Comparison of ENCODE assay signal across 8 mouse cellular contexts in the genomic region with DNA sequence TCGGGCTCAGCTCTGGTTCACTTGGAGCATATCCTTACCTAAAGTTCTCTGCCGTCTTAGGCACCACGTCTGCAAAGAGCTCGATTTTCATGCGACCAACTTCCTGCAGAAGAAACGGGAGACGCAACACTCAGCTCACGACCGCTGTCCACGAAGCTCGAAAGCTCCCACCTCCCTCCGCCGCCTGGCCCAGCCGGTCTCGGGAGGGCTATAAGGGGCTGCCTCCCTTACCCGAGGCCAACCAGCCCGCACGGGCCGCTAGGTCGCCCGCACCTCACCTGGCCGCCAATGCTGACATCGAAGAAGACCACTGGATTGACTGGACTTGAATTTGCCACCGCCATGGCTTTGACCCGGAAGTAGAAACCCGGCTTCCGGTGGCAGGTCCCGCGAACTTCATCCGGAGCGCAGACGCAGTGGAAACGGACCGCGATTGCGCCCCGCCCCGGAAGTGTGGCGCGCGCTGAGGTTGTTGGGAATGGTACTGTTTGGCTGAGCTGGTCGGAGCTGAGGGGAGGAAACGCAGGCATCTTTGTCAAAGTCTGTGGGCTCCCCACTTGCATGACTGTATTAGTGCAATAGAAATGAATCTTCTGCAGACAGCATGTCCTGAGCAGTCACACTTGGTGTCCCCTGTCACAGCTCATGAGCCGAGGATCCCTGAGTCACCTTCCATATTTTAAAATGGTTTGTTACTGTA. TPM values are rescaled to one million over a fixed set of nuclear protein-coding genes. Genes with fewer than 3 reads are reported as not detected.
DNase-seq lines count a peak whose midpoint lies in the region; ATAC-seq and TF ChIP-seq lines count a peak whose summit lies in the region.

A gene (minus strand): TSS at position 416 of the 700 bp plus-strand sequence.

- H3K4me2 ChIP-seq in heart, embryonic 11.5 days, result peak within 1 kb of the TSS; percentile 95
- peak within 1 kb of the TSS; percentile 98 for H3K4me2 ChIP-seq in kidney, embryonic 16.5 days (replicated peaks; ENCODE audit: low read depth, low read length)
- peak within 1 kb of the TSS; percentile 84 for H3K4me2 ChIP-seq in myocyte (ENCODE audit: low read depth)

- DNase-seq in brain, embryonic 14.5 days (ENCODE audit: low read depth), result peak; percentile 99
- DNase-seq in liver, adult 2 months (ENCODE audit: extremely low read depth, low read depth, low spot score), result peak; percentile 78
- DNase-seq in splenic B cell, adult 2 months (ENCODE audit: low read depth, low spot score), result peak; percentile 96

- peaks cover 24% of the 10 kb centered on the region for H3K4me1 ChIP-seq in erythroblast, embryonic 14.5 days (ENCODE audit: control insufficient read depth)
- peaks cover 9% of the 10 kb centered on the region for H3K4me1 ChIP-seq in heart, embryonic 11.5 days (ENCODE audit: control insufficient read depth, insufficient read depth, low read length)
- H3K4me1 ChIP-seq in kidney, embryonic 16.5 days (ENCODE audit: insufficient read depth, low read length), result peaks cover 13% of the 10 kb centered on the region
- H3K4me1 ChIP-seq in liver, adult 2 months (ENCODE audit: control insufficient read depth, insufficient read depth, low read length), result peaks cover 5% of the 10 kb centered on the region

- no peaks in the 10 kb centered on the region for H3K9me3 ChIP-seq in erythroblast, embryonic 14.5 days (ENCODE audit: control insufficient read depth, low read length)
- H3K9me3 ChIP-seq in heart, embryonic 11.5 days (replicated peaks; ENCODE audit: control insufficient read depth, low read length), result no peaks in the 10 kb centered on the region
- no peaks in the 10 kb centered on the region for H3K9me3 ChIP-seq in kidney, embryonic 16.5 days (ENCODE audit: low read length)

- ATAC-seq in heart, embryonic 11.5 days (replicated peaks; ENCODE audit: insufficient number of reproducible peaks, low FRiP score, low TSS enrichment), result peak; percentile 94
- peak; percentile 96 for ATAC-seq in kidney, embryonic 16.5 days (ENCODE audit: low FRiP score, low TSS enrichment)

- H3K9ac ChIP-seq in heart, embryonic 11.5 days (ENCODE audit: low read depth, low read length), result peak within 1 kb of the TSS; percentile 78
- H3K9ac ChIP-seq in kidney, embryonic 16.5 days (replicated peaks; ENCODE audit: low read length), result peak within 1 kb of the TSS; percentile 76
- H3K9ac ChIP-seq in liver, adult 2 months (ENCODE audit: low read depth, low read length), result peak within 1 kb of the TSS; percentile 64

- no peaks in the 10 kb centered on the region for H3K27me3 ChIP-seq in C2C12 (ENCODE audit: control insufficient read depth, insufficient read depth, insufficient read length)
- peaks cover 16% of the 10 kb centered on the region for H3K27me3 ChIP-seq in erythroblast, embryonic 14.5 days (ENCODE audit: control insufficient read depth)
- H3K27me3 ChIP-seq in heart, embryonic 11.5 days (ENCODE audit: control insufficient read depth, insufficient read depth, low read length), result no peaks in the 10 kb centered on the region
- H3K27me3 ChIP-seq in kidney, embryonic 16.5 days (ENCODE audit: insufficient read depth, low read length), result no peaks in the 10 kb centered on the region
- no peaks in the 10 kb centered on the region for H3K27me3 ChIP-seq in liver, adult 2 months (ENCODE audit: control insufficient read depth, insufficient read depth, low read length)
- H3K27me3 ChIP-seq in myocyte (ENCODE audit: control insufficient read depth, insufficient read depth, insufficient read length), result no peaks in the 10 kb centered on the region
- H3K27me3 ChIP-seq in splenic B cell, adult 2 months (ENCODE audit: control insufficient read depth, insufficient read depth, low read length, poor library complexity, severe bottlenecking), result no peaks in the 10 kb centered on the region

- H3K79me3 ChIP-seq in C2C12 (ENCODE audit: low read depth), result peaks cover 7% of the 10 kb centered on the region

- H3K4me3 ChIP-seq in C2C12 (ENCODE audit: insufficient read depth, poor library complexity, severe bottlenecking) (peak within 1 kb of the TSS; percentile 52), myocyte (peak within 1 kb of the TSS; percentile 37)
- H3K4me3 ChIP-seq in erythroblast, embryonic 14.5 days (replicated peaks), result peak within 1 kb of the TSS; percentile 91
- H3K4me3 ChIP-seq in heart, embryonic 11.5 days (ENCODE audit: low read depth, low read length), result peak within 1 kb of the TSS; percentile 82
- H3K4me3 ChIP-seq in kidney, embryonic 16.5 days (ENCODE audit: low read length), result peak within 1 kb of the TSS; percentile 82
- H3K4me3 ChIP-seq in liver, adult 2 months (ENCODE audit: insufficient read depth, low read depth, low read length), result peak within 1 kb of the TSS; percentile 65

- TF ChIP-seq POLR2A in brain, embryonic 14.5 days (IDR thresholded peaks at IDR 0.05; ENCODE audit: borderline replicate concordance, extremely low read depth, insufficient read depth, insufficient read length, poor library complexity, severe bottlenecking), result peak; percentile 66; the same call in 1 of the 2 replicates
- peak; percentile 65 for TF ChIP-seq POLR2A in liver, adult 2 months (IDR thresholded peaks at IDR 0.05; ENCODE audit: extremely low read depth, insufficient read depth, low read length)
- peak; percentile 71 for TF ChIP-seq POLR2A in myocyte (IDR thresholded peaks at IDR 0.05; ENCODE audit: insufficient read length, low read depth)

- H3K36me3 ChIP-seq in C2C12 (ENCODE audit: control insufficient read depth, insufficient read depth) (peaks cover 30% of the 10 kb centered on the region), myocyte (ENCODE audit: control insufficient read depth, insufficient read depth) (peaks cover 13% of the 10 kb centered on the region)
- H3K36me3 ChIP-seq in erythroblast, embryonic 14.5 days (ENCODE audit: control insufficient read depth), result peaks cover 39% of the 10 kb centered on the region
- H3K36me3 ChIP-seq in heart, embryonic 11.5 days (ENCODE audit: control insufficient read depth, insufficient read depth, low read length), result peaks cover 6% of the 10 kb centered on the region
- peaks cover 32% of the 10 kb centered on the region for H3K36me3 ChIP-seq in kidney, embryonic 16.5 days (ENCODE audit: insufficient read depth, low read length)
- peaks cover 7% of the 10 kb centered on the region; the same call in 1 of the 2 replicates for H3K36me3 ChIP-seq in liver, adult 2 months (ENCODE audit: control insufficient read depth, insufficient read depth, low read length)
- peaks cover 2% of the 10 kb centered on the region for H3K36me3 ChIP-seq in splenic B cell, adult 2 months (ENCODE audit: control insufficient read depth, insufficient read depth, low read length, poor library complexity, severe bottlenecking)

- H3ac ChIP-seq in C2C12 (ENCODE audit: control insufficient read depth, insufficient read length, low read depth) (peak within 1 kb of the TSS; percentile 83), myocyte (ENCODE audit: control insufficient read depth, insufficient read length) (peak within 1 kb of the TSS; percentile 25)

- H3K79me2 ChIP-seq in C2C12 (ENCODE audit: control insufficient read depth, insufficient read depth), result peaks cover 15% of the 10 kb centered on the region
- H3K79me2 ChIP-seq in liver, adult 2 months (ENCODE audit: control insufficient read depth, insufficient read depth, low read length), result no peaks in the 10 kb centered on the region; the same call in 1 of the 2 replicates
- H3K79me2 ChIP-seq in myocyte (ENCODE audit: control insufficient read depth, insufficient read depth), result peaks cover 6% of the 10 kb centered on the region

- under 1% methylated on average over 44 of the region's 44 CpGs for WGBS in heart, embryonic 11.5 days (ENCODE audit: insufficient replicate concordance)
- under 1% methylated on average over 44 of the region's 44 CpGs for WGBS in kidney, embryonic 16.5 days
- under 1% methylated on average over 44 of the region's 44 CpGs for WGBS in liver, adult 2 months

- peak within 1 kb of the TSS; percentile 67; the same call in 1 of the 2 replicates for H3K27ac ChIP-seq in heart, embryonic 11.5 days (ENCODE audit: low read depth, low read length)
- peak within 1 kb of the TSS; percentile 67 for H3K27ac ChIP-seq in kidney, embryonic 16.5 days (ENCODE audit: low read length)
- H3K27ac ChIP-seq in liver, adult 2 months (replicated peaks; ENCODE audit: insufficient read depth, low read depth, low read length), result peak within 1 kb of the TSS; percentile 55

- no peak for TF ChIP-seq CTCF in C2C12 (IDR thresholded peaks at IDR 0.05; ENCODE audit: control insufficient read depth, insufficient read depth, insufficient read length)
- TF ChIP-seq CTCF in brain, embryonic 14.5 days (IDR thresholded peaks at IDR 0.05; ENCODE audit: borderline replicate concordance, extremely low read depth, insufficient read depth, insufficient read length), result no peak
- no peak for TF ChIP-seq CTCF in liver, adult 2 months (IDR thresholded peaks at IDR 0.05; ENCODE audit: low read depth, low read length)

TF ChIP-seq in C2C12, 6 proteins besides CTCF, POLR2A, EP300 and RAD21:
- TF ChIP-seq MYOD1 (IDR thresholded peaks at IDR 0.05; ENCODE audit: control insufficient read depth, insufficient read length, low read depth) (no peak), CEBPB (IDR thresholded peaks at IDR 0.05; ENCODE audit: low read depth) (no peak), FOSL1 (IDR thresholded peaks at IDR 0.05; ENCODE audit: insufficient read depth, low read length, poor library complexity, severe bottlenecking) (no peak), MAX (IDR thresholded peaks at IDR 0.05) (no peak), MYOG (IDR thresholded peaks at IDR 0.05; ENCODE audit: control insufficient read depth, extremely low read depth, insufficient read length) (no peak), USF1 (IDR thresholded peaks at IDR 0.05; ENCODE audit: low read depth) (no peak)

TF ChIP-seq in myocyte, 11 proteins besides CTCF, POLR2A, EP300 and RAD21:
- TF ChIP-seq SRF (IDR thresholded peaks at IDR 0.05; ENCODE audit: control insufficient read depth, insufficient read length, low read depth) (no peak), POLR2AphosphoS2 (IDR thresholded peaks at IDR 0.05; ENCODE audit: insufficient read length, low read depth) (peak; percentile 67), E2F4 (IDR thresholded peaks at IDR 0.05; ENCODE audit: insufficient read depth) (peak; percentile 18)

RNA-seq across cellular contexts. Expression of the gene that starts here (rescaled TPM):
- polyA plus RNA-seq in C2C12 (2012; fragmentation: generic; extraction: Trizol) (68.2 TPM), myocyte (2012; fragmentation: generic; extraction: Trizol) (22.2 TPM)
- polyA plus RNA-seq in brain, embryonic 14.5 days (2012; rRNA removed), result 48.0 and 73.7 TPM in 2 replicates
- 0.39 and 0.61 TPM in 2 replicates for polyA plus RNA-seq in erythroblast, embryonic 14.5 days (2012)
- polyA plus RNA-seq in heart, embryonic 11.5 days (2014; fragmentation: Nextera tagmentation; extraction: Ambion mirVana), result 69.3 and 70.9 TPM in 2 replicates
- polyA plus RNA-seq in kidney, embryonic 16.5 days (2015; fragmentation: Nextera tagmentation; extraction: Ambion mirVana), result 88.6 and 93.5 TPM in 2 replicates
- total RNA-seq in liver, adult 2 months (2014; rRNA removed), result 12.2 and 15.4 TPM in 2 replicates
- polyA plus RNA-seq in liver, adult 2 months (2012; rRNA removed), result 4.1 and 5.0 TPM in 2 replicates

Comparison
In these comparisons a context has a peak if more than half of its experiments do, and no peak if none do; other contexts are left out.
1. Peak in every context shown above with its lines: DNase-seq, ATAC-seq, H3K4me3 ChIP-seq and H3K27ac ChIP-seq.
2. H3K4me3 ChIP-seq: peak in every context shown above with its lines; median percentile 91 in erythroblast, embryonic 14.5 days; 82 in heart, embryonic 11.5 days; 82 in kidney, embryonic 16.5 days; 65 in liver, adult 2 months; 52 in C2C12; 37 in myocyte.